Mouse (Mus musculus): Measurements from ENCODE around the gene Plxdc1. TPM values are rescaled to one million over a fixed set of nuclear protein-coding genes. Genes with fewer than 3 reads are reported as not detected.

Gene Plxdc1
- 0.47 and 0.49 TPM in 2 replicates for polyA plus RNA-seq (2015; fragmentation: Nextera tagmentation; extraction: Ambion mirVana)

DNA sequence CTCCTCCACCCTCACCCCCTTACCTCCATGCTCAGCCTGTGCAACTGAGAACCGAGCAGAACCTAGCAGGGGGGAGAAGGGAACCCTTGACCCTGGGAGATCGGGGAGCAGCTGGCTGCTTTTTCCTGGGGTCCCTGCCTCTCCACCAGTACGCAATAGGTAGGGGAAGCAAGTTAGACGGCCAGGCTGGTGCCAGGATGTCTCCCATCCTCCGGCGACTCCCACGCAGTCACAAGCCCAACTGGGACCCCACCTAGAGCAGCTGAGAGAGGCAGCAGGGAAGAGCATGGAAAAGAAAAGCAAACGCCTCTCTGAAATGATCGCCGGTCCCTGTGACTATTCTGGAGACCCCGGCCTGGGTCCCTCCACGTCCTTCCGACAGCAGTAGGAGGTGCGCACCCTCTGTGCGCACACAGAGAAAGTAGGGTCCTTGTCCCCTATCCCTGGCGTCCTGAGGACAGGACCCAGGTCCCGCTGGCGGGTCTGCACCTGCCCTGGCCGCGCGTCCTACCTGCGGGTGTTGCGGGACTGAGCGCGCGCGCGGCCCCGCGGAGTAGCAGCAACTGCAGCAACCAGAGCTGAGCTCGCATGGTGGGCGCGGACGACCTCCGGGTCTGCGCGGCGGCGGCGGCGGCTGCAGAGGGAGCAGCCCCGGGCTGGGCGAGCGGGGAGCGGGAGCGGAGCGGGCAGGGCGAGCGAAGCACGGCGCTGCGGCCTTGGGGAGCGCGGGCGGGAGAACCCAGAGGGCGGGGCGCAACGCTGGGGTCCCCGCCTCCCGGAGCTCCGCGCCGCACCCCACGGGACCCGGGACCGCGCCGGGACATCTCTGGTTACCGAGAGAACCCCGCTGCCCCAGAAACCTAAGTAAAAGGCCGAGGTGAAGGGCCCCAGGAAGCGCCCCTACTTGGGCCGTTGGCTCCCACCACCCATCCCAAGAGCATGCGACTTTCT is at the start of gene Plxdc1:
Gene Plxdc1 (minus strand): TSS at position 718 of the 951 bp plus-strand sequence.
- H3K4me1 ChIP-seq (replicated peaks), result peaks cover 15% of the 10 kb centered on the region; the same call in 1 of the 2 replicates
- H3K36me3 ChIP-seq, result no peaks in the 10 kb centered on the region
- 2% methylated on average over 50 of the region's 74 CpGs for WGBS
- no peak within 1 kb of the TSS for H3K27ac ChIP-seq
- no peaks in the 10 kb centered on the region for H3K9me3 ChIP-seq
- H3K9ac ChIP-seq, result peak within 1 kb of the TSS; percentile 64
- H3K27me3 ChIP-seq (replicated peaks), result peaks cover 21% of the 10 kb centered on the region
- peak within 1 kb of the TSS; percentile 70 for H3K4me3 ChIP-seq (replicated peaks)
- H3K4me2 ChIP-seq (replicated peaks), result peak within 1 kb of the TSS; percentile 85
- no peak for ATAC-seq

DNA sequence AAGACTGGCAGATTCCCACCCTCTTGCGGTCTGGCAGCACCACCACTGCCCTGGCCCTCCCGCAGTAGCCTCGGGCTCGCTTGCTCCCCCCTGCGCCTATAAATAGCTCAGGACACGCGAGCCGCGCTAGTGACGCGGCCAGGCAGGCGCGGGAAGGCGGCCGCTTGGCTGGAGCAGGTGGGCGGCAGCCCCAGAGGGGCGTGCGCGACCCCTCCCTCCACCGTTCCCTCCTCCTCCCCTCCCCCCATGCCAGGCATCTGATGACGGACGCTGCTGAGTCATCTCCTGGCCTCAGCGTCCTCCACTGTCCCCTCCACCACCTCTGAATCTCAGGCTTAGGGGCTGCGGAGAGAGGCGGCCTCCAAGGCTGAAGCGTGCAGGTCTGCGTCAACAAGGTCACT is 49.7 kb upstream of the Plxdc1 start:
- Histone ChIP-seq H3K9ac (peak overlapping the region; percentile 21; the same call in 1 of the 2 replicates), H3K27ac (no peak overlapping the region), H3K4me3 (replicated peaks) (peak overlapping the region; percentile 32), H3K27me3 (replicated peaks) (peaks cover 18% of the 10 kb centered on the region), H3K36me3 (no peaks in the 10 kb centered on the region), H3K9me3 (no peaks in the 10 kb centered on the region), H3K4me1 (replicated peaks) (peaks cover 18% of the 10 kb centered on the region), H3K4me2 (replicated peaks) (peak overlapping the region; percentile 77)
- WGBS, result under 1% methylated on average over 27 of the region's 27 CpGs
- peak; percentile 39 for ATAC-seq

DNA sequence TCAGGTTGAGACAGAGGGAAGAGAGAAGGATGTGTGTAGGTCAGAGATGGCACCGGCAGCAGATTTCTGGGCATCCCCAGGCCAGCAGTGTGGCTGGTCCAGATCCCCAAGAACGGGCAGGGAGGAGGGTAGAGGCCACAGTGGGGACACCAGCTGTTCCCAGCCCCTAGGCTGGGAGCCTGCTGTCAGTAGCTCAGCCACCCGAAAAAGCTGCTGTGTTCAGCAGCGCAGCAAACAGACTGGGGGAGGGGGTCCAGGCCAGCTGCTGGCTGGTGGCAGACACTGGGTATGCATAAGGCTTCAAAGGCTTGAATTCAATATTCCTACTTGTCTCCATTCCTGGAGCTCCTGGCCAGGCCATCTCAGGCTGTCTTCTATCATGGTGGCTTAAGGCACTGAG is 48.6 kb upstream of the Plxdc1 start:
- Histone ChIP-seq H3K27ac (no peak overlapping the region), H3K9me3 (no peaks in the 10 kb centered on the region), H3K4me1 (replicated peaks) (peaks cover 18% of the 10 kb centered on the region), H3K4me3 (replicated peaks) (no peak overlapping the region), H3K27me3 (replicated peaks) (peaks cover 18% of the 10 kb centered on the region), H3K9ac (no peak overlapping the region), H3K36me3 (0 out of 2 replicates have a peak, but pooled peaks cover 2% of the 10 kb centered on the region), H3K4me2 (replicated peaks) (no peak overlapping the region)
- no peak for ATAC-seq
- 39% methylated on average over 4 of the region's 4 CpGs for whole genome bisulfite sequencing

DNA sequence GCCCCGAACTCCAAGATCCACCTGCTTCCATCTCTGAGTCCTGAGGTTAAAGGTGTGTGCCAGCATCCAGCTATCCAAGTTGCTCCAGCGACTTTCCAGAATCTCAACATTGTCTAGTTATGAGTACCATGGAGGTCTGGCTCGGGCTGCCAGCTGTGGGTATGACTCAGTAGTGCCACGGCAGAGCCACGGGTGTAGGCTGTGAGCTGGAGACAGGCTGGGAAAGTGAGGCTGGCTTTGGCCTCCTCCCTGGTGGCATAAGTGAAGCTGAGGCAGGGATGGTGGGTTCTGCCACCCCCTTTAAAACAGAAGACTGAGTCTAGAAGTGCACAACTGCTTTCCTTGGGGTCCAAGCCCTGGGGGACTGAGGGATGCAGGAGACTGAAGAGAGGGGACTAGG is 47.8 kb upstream of the Plxdc1 start:
- no peak for ATAC-seq
- no peak overlapping the region for H3K27ac ChIP-seq
- 79% methylated on average over 5 of the region's 5 CpGs for WGBS
- H3K27me3 ChIP-seq (replicated peaks), result peaks cover 18% of the 10 kb centered on the region
- H3K9ac ChIP-seq, result no peak overlapping the region
- peaks cover 10% of the 10 kb centered on the region for H3K36me3 ChIP-seq
- peaks cover 18% of the 10 kb centered on the region for H3K4me1 ChIP-seq (replicated peaks)
- no peaks in the 10 kb centered on the region for H3K9me3 ChIP-seq
- no peak overlapping the region for H3K4me3 ChIP-seq (replicated peaks)
- H3K4me2 ChIP-seq (replicated peaks), result no peak overlapping the region

DNA sequence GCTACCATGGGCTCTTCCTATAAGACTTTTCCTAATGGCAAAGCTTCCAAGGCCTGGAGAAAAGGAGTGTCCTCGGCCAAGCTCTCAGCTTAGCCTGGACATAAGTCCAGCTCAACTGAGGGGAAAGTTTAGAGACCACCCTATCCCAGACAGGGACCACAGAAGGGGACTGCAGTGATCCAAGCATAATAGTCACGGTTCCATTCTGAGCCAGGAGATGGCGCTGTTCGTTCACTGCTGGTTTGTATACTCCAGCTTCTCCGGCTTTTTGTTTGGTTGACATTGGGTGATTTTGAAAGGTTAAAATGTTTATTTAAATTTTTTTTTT is 45.2 kb upstream of the Plxdc1 start:
- Histone ChIP-seq H3K27ac (no peak overlapping the region), H3K4me1 (replicated peaks) (peaks cover 18% of the 10 kb centered on the region), H3K9me3 (no peaks in the 10 kb centered on the region), H3K4me2 (replicated peaks) (no peak overlapping the region), H3K9ac (no peak overlapping the region), H3K4me3 (replicated peaks) (no peak overlapping the region), H3K36me3 (peaks cover 19% of the 10 kb centered on the region), H3K27me3 (replicated peaks) (peaks cover 12% of the 10 kb centered on the region)
- peak; percentile 46; the same call in 1 of the 2 replicates for ATAC-seq
- WGBS, result 8% methylated on average over 5 of the region's 5 CpGs

DNA sequence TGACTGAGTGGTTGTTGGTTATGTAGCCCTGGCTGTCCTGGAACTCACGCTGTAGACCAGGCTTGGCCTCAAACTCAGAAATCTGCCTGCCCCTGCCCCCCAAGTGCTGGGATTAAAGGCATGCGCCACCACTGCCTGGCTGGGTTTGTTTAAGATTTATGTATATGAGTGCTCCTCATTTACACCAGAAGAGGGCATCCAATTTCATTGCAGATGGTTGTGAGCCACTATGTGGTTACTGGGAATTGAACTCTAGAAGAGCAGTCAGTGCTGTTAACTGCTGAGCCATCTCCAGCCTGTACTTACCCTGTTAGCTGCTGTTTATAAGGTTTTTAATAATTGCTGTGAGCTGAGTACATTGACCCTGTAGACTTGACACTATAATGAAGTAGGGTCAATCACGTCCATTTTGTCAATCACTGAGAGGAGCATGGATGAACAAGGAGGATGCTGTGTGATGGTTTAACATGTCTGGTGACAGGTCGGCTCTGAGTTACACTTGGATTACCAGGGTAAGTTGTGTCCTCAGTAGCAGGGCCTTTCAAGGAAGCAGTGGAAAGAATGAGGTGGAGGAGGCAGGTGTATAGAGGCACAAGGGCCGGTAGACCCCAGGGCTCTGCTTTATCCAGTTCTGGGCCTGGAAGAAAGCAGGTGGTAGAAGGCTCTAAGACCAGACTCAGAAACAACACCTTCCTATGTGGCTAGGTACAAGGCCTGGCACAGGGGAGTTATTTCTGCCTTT is 44.6 kb upstream of the Plxdc1 start:
- no peak overlapping the region for H3K27ac ChIP-seq
- H3K9me3 ChIP-seq, result no peaks in the 10 kb centered on the region

DNA sequence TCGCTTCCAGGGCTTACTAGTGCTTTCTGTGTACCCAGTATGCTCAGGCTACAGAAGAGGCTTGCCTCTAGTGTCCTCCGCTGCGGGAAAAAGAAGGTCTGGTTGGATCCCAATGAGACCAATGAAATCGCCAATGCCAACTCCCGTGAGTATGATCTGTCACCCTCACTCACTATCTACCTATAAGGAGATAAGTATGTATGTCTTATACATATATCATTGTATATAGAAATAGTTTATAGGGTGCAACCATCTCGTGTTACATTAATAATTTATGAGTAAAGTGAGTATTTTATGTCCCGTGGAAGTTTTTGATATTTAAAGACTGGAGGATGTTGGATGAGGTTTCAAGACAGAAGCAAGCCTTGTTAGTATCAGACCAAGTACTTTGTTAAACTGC is 41.5 kb upstream of the Plxdc1 start:
- Histone ChIP-seq H3K36me3 (peaks cover 19% of the 10 kb centered on the region), H3K4me1 (replicated peaks) (peaks cover 15% of the 10 kb centered on the region), H3K4me3 (replicated peaks) (peak overlapping the region; percentile 99), H3K9ac (peak overlapping the region; percentile 100), H3K27me3 (replicated peaks) (no peaks in the 10 kb centered on the region), H3K9me3 (no peaks in the 10 kb centered on the region), H3K4me2 (replicated peaks) (peak overlapping the region; percentile 73), H3K27ac (0 out of 2 replicates have a peak overlapping the region, but pooled peaks have one; percentile 89)
- WGBS, result 21% methylated on average over 7 of the region's 7 CpGs
- no peak for ATAC-seq

More for the DNA sequence above, 44.6 kb upstream of the Plxdc1 start:
- WGBS, result 53% methylated on average over 5 of the region's 5 CpGs
- Histone ChIP-seq H3K4me1 (replicated peaks) (peaks cover 15% of the 10 kb centered on the region), H3K36me3 (peaks cover 19% of the 10 kb centered on the region), H3K27me3 (replicated peaks) (peaks cover 6% of the 10 kb centered on the region), H3K4me2 (replicated peaks) (no peak overlapping the region), H3K4me3 (replicated peaks) (no peak overlapping the region), H3K9ac (no peak overlapping the region)
- ATAC-seq, result 0 out of 2 replicates have a peak, but pooled peaks have one; percentile 5

DNA sequence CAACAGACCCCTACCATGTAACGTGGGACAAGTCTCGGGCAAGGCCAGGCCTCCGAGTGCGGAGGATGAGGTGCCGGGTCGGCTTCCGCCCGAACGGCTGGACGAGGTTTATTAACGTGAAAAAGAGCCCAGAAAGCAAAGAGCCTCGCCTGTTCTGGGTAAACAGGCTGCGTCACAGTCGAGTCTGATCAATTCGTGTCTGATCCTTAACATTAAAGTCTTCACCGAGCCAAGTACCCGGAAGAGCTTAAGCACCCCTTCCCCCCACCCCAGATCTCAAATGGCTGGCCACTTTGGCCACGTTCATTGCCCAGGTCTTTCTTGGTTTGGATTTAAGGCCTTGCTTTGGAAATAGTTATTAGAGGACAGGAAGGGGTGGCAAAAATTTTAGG is 41.0 kb upstream of the Plxdc1 start:
- Histone ChIP-seq H3K9me3 (no peaks in the 10 kb centered on the region), H3K4me2 (replicated peaks) (peak overlapping the region; percentile 73), H3K27ac (peak overlapping the region; percentile 89), H3K4me3 (replicated peaks) (peak overlapping the region; percentile 99), H3K9ac (peak overlapping the region; percentile 100), H3K36me3 (peaks cover 19% of the 10 kb centered on the region), H3K4me1 (replicated peaks) (peaks cover 15% of the 10 kb centered on the region), H3K27me3 (replicated peaks) (no peaks in the 10 kb centered on the region)
- 0% methylated on average over 18 of the region's 18 CpGs for WGBS
- ATAC-seq, result no peak

DNA sequence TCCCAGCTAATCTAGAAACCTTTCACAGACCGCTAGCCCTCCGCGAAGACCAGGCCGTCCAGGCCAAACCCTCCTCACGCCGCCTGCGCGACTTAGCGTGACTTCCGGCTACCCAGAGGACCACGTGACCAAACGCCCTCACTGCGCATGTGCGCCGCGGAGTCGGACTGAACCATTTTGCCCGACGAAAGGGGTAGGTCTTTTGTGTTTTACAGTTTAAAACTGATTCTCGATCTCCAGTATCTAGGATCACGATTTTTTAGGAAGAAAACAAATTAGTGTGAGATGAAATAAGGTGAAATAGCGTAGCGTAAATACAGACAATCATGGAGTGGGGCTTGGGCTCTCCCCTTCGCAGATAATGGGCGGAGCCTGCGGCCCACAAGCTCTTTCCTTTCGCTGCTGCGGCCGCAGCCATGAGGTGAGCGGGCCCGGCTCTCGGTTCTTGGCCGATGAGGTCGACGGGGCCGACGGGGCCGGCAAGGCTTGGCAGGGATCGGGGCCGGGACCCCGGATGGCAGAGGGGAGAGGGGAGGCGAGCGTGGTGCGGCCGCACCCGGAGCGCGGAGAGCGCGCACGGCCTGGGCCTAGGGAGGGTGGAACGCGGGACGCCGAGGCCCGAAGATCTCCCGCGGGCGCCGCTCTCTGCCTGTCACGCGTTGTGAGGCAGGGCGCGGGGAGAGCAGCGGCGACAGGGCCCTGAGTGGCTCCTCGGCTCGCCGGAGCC is 40.5 kb upstream of the Plxdc1 start, which contains the start of gene Rpl19:
Gene Rpl19 (plus strand): TSS at position 141 of the 727 bp plus-strand sequence.
- Histone ChIP-seq H3K27ac (peak within 1 kb of the TSS; percentile 89), H3K4me2 (replicated peaks) (peak within 1 kb of the TSS; percentile 73), H3K9ac (peak within 1 kb of the TSS; percentile 100), H3K27me3 (replicated peaks) (no peaks in the 10 kb centered on the region), H3K4me3 (replicated peaks) (peak within 1 kb of the TSS; percentile 99), H3K36me3 (peaks cover 19% of the 10 kb centered on the region), H3K4me1 (replicated peaks) (peaks cover 19% of the 10 kb centered on the region), H3K9me3 (no peaks in the 10 kb centered on the region)
- under 1% methylated on average over 69 of the region's 69 CpGs for WGBS
- ATAC-seq, result peak; percentile 86

DNA sequence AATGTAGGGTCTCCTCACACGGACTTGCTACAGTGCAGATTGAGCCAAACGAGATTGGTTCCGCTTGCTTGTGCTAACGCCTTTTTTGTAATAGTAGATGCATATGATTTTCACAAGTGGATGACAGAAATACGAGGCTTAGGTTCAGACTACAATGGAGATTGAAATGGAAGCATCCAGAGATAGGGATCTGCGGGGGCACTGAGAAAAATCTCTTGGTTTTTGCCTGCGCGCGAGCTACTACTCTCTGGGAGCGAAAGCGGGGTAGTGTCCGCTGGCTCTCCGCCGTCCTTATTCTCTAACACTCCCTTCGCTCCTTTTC is 40.0 kb upstream of the Plxdc1 start:
- ATAC-seq, result no peak
- H3K4me3 ChIP-seq (replicated peaks), result peak overlapping the region; percentile 99
- H3K36me3 ChIP-seq, result peaks cover 19% of the 10 kb centered on the region
- peak overlapping the region; percentile 67 for H3K9ac ChIP-seq
- H3K9me3 ChIP-seq, result no peaks in the 10 kb centered on the region
- WGBS, result 5% methylated on average over 15 of the region's 15 CpGs
- no peaks in the 10 kb centered on the region for H3K27me3 ChIP-seq (replicated peaks)
- peak overlapping the region; percentile 89 for H3K27ac ChIP-seq
- H3K4me2 ChIP-seq (replicated peaks), result peak overlapping the region; percentile 73
- peaks cover 24% of the 10 kb centered on the region for H3K4me1 ChIP-seq (replicated peaks)

DNA sequence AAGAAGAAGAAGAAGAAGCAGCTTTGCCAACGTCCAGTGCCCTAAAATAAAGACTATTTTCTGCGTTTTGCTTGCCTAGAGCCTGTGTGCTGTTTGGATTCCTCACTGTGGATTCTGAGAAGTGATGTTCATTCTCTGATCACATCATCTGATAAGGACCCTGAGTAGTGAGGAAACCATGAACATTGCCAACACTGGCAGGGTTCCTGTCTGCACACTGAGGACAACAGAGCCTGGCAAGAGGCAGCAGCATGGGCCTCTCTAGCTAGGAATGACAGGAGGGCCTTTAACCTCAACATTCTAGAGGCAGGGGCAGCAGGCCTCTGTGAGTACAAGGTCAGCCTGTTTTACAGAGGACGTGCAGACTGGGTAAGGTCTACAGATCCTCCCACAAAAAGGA is 38.3 kb upstream of the Plxdc1 start:
- Histone ChIP-seq H3K4me3 (replicated peaks) (no peak overlapping the region), H3K36me3 (peaks cover 14% of the 10 kb centered on the region), H3K4me1 (replicated peaks) (peaks cover 32% of the 10 kb centered on the region), H3K27ac (no peak overlapping the region), H3K9ac (no peak overlapping the region), H3K27me3 (replicated peaks) (no peaks in the 10 kb centered on the region), H3K9me3 (no peaks in the 10 kb centered on the region), H3K4me2 (replicated peaks) (no peak overlapping the region)
- WGBS, result 85% methylated on average over 3 of the region's 3 CpGs
- no peak for ATAC-seq

Measured in intestine, embryonic 15.5 days (tissue).